Mouse (Mus musculus): ENCODE results near the gene Dennd2a. TPM values are rescaled to one million over a fixed set of nuclear protein-coding genes. Genes with fewer than 3 reads are reported as not detected.

Dennd2a gene
- polyA plus RNA-seq, 1 experiment from 2014 or later: 34.9 TPM

- no peak overlapping the region for H3K9ac ChIP-seq (replicated peaks)
- H3K4me3 ChIP-seq (replicated peaks): no peak overlapping the region
- H3K27me3 ChIP-seq: no peaks in the 10 kb centered on the region
- H3K36me3 ChIP-seq: peaks cover 80% of the 10 kb centered on the region
- no peaks in the 10 kb centered on the region for H3K9me3 ChIP-seq
- 83% methylated on average over 2 of the region's 2 CpGs for WGBS
- H3K27ac ChIP-seq: no peak overlapping the region
- no peaks in the 10 kb centered on the region for H3K4me1 ChIP-seq (replicated peaks)
- no peak overlapping the region for H3K4me2 ChIP-seq
- no peak for ATAC-seq (ENCODE audit: insufficient number of reproducible peaks, insufficient read depth, low FRiP score, low TSS enrichment, low read depth)
These were observed 22.9 kb upstream of the Dennd2a start for GRCm38 (mm10) chr6:39580558-39580957.

DNA sequence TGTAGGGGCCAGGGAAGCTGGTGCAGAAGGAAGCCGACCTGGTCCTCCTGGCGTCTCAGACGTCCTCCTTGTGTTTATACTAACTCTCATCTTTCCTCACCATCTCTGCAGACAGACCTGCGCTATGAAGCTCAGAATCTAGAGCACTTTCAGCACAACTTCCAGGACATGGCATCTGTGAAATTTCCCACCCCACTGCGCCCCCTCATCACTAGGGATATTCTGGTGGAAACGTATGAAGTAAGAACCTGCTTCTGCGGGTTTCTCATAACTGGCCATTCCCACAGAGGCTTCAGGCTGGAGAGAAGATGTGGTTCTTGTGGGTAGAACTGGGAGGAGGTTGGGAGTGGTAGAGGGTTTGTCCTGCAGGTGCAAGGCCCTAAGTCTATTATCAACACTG, 21.9 kb upstream of the Dennd2a start:
- Histone ChIP-seq H3K27me3 (no peaks in the 10 kb centered on the region), H3K4me1 (replicated peaks) (peaks cover 5% of the 10 kb centered on the region), H3K4me3 (replicated peaks) (no peak overlapping the region), H3K9me3 (no peaks in the 10 kb centered on the region), H3K27ac (no peak overlapping the region), H3K36me3 (peaks cover 73% of the 10 kb centered on the region), H3K9ac (replicated peaks) (no peak overlapping the region), H3K4me2 (no peak overlapping the region)
- no peak for ATAC-seq (ENCODE audit: insufficient number of reproducible peaks, insufficient read depth, low FRiP score, low TSS enrichment, low read depth)
- WGBS: 89% methylated on average over 7 of the region's 7 CpGs

GRCm38 (mm10) chr6:39574951-39575350, 17.3 kb upstream of the Dennd2a start:
- H3K27me3 ChIP-seq: no peaks in the 10 kb centered on the region
- ATAC-seq (ENCODE audit: insufficient number of reproducible peaks, insufficient read depth, low FRiP score, low TSS enrichment, low read depth): no peak
- peak overlapping the region; percentile 84 for H3K4me2 ChIP-seq
- H3K4me3 ChIP-seq (replicated peaks): peak overlapping the region; percentile 87
- no peak overlapping the region for H3K27ac ChIP-seq
- WGBS: 68% methylated on average over 7 of the region's 7 CpGs
- H3K9me3 ChIP-seq: no peaks in the 10 kb centered on the region
- 0 out of 2 replicates have a peak overlapping the region, but pooled peaks have one; percentile 86 for H3K9ac ChIP-seq (replicated peaks)
- peaks cover 12% of the 10 kb centered on the region for H3K4me1 ChIP-seq (replicated peaks)
- peaks cover 30% of the 10 kb centered on the region for H3K36me3 ChIP-seq

GRCm38 (mm10) chr6:39574555-39574869, 16.8 kb upstream of the Dennd2a start:
- peaks cover 27% of the 10 kb centered on the region for H3K36me3 ChIP-seq
- H3K4me2 ChIP-seq: peak overlapping the region; percentile 84
- ATAC-seq (ENCODE audit: insufficient number of reproducible peaks, insufficient read depth, low FRiP score, low TSS enrichment, low read depth): peak; percentile 35; the same call in 1 of the 2 replicates
- H3K9me3 ChIP-seq: no peaks in the 10 kb centered on the region
- H3K4me3 ChIP-seq (replicated peaks): peak overlapping the region; percentile 87
- 23% methylated on average over 10 of the region's 10 CpGs for WGBS
- peak overlapping the region; percentile 86 for H3K9ac ChIP-seq (replicated peaks)
- peaks cover 12% of the 10 kb centered on the region for H3K4me1 ChIP-seq (replicated peaks)
- peak overlapping the region; percentile 91; the same call in 1 of the 2 replicates for H3K27ac ChIP-seq
- H3K27me3 ChIP-seq: no peaks in the 10 kb centered on the region

- Histone ChIP-seq H3K9me3 (no peaks in the 10 kb centered on the region), H3K36me3 (peaks cover 22% of the 10 kb centered on the region), H3K4me2 (peak within 1 kb of the TSS; percentile 84), H3K4me1 (replicated peaks) (peaks cover 12% of the 10 kb centered on the region), H3K27me3 (no peaks in the 10 kb centered on the region), H3K9ac (replicated peaks) (peak within 1 kb of the TSS; percentile 86), H3K27ac (peak within 1 kb of the TSS; percentile 91), H3K4me3 (replicated peaks) (peak within 1 kb of the TSS; percentile 87)
- peak; percentile 87 for ATAC-seq (ENCODE audit: insufficient number of reproducible peaks, insufficient read depth, low FRiP score, low TSS enrichment, low read depth)
- WGBS: under 1% methylated on average over 49 of the region's 49 CpGs
These were observed 16.3 kb upstream of the Dennd2a start, which contains the start of gene Adck2 for GRCm38 (mm10) chr6:39573791-39574554. Gene Adck2, plus strand, starts transcription at chr6:39573873.

GRCm38 (mm10) chr6:39570426-39570825, 12.8 kb upstream of the Dennd2a start:
- H3K9ac ChIP-seq (replicated peaks): no peak overlapping the region
- no peaks in the 10 kb centered on the region for H3K36me3 ChIP-seq
- no peak overlapping the region for H3K4me3 ChIP-seq (replicated peaks)
- ATAC-seq (ENCODE audit: insufficient number of reproducible peaks, insufficient read depth, low FRiP score, low TSS enrichment, low read depth): no peak
- no peak overlapping the region for H3K4me2 ChIP-seq
- H3K4me1 ChIP-seq (replicated peaks): peaks cover 12% of the 10 kb centered on the region
- 55% methylated on average over 3 of the region's 3 CpGs for WGBS
- no peaks in the 10 kb centered on the region for H3K9me3 ChIP-seq
- no peaks in the 10 kb centered on the region for H3K27me3 ChIP-seq
- no peak overlapping the region for H3K27ac ChIP-seq

DNA sequence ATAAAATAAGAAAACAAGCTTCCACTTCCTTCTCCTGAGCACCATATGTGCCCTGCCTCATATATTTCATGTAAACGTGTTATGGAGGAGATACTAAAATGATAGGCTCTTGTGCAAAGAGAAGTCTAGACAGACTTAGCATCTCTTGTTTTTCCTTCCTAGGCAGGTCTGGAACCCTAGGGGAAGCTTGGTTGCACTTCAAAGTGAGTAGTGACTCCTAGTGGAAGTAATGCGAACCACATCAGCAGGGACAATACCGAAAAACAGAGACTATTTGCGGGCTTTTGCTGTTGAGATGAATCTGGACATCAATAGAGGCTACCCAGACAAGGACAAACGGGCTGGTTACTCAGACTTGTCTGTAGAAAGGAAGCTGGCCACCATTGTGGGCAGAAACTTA, 9.9 kb upstream of the Dennd2a start:
- WGBS: 19% methylated on average over 5 of the region's 5 CpGs
- no peaks in the 10 kb centered on the region for H3K4me1 ChIP-seq (replicated peaks)
- no peak overlapping the region for H3K9ac ChIP-seq (replicated peaks)
- H3K36me3 ChIP-seq: no peaks in the 10 kb centered on the region
- no peaks in the 10 kb centered on the region for H3K27me3 ChIP-seq
- H3K4me3 ChIP-seq (replicated peaks): no peak overlapping the region
- H3K4me2 ChIP-seq: no peak overlapping the region
- no peak for ATAC-seq (ENCODE audit: insufficient number of reproducible peaks, insufficient read depth, low FRiP score, low TSS enrichment, low read depth)
- H3K9me3 ChIP-seq: no peaks in the 10 kb centered on the region
- H3K27ac ChIP-seq: no peak overlapping the region

GRCm38 (mm10) chr6:39562166-39563015, 4.7 kb upstream of the Dennd2a start:
- Histone ChIP-seq H3K9me3 (no peaks in the 10 kb centered on the region), H3K9ac (replicated peaks) (no peak overlapping the region), H3K27me3 (no peaks in the 10 kb centered on the region), H3K4me1 (replicated peaks) (peaks cover 19% of the 10 kb centered on the region), H3K27ac (no peak overlapping the region), H3K4me3 (replicated peaks) (no peak overlapping the region), H3K4me2 (0 out of 2 replicates have a peak overlapping the region, but pooled peaks have one; percentile 9), H3K36me3 (no peaks in the 10 kb centered on the region)
- no peak for ATAC-seq (ENCODE audit: insufficient number of reproducible peaks, insufficient read depth, low FRiP score, low TSS enrichment, low read depth)
- 26% methylated on average over 23 of the region's 23 CpGs for WGBS

DNA sequence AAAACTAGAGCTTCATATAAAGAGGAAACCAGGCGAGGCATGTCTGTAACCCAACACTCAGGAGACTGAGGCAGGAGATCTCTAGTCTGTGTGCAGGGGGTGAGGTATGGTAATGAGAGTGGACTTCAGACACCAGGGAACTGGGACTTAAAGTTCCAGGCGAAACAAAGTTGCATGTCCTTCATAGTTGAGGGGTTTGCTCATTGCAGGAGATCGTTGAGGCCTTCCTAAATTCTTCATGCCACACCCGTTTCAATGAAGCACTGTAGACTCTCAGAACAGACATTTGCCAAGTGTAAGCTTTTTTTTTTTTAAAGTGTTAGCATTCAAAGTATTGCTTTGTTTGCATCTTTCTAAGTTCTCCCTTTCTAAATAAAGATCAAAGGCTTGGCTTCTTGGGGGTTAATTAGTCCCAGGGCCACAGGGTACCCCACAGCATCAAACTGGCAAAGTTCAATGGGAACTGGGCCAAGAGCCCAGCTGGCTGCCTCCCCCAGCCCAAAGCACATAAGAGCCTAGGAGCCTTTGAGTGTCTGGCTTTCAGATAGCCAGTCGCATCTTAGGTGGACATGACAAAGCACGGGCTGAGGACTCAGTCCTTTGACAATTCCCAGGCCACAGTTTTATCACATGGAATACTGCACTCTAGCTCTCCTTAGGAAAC, 1.7 kb upstream of the Dennd2a start:
- Histone ChIP-seq H3K27ac (0 out of 2 replicates have a peak overlapping the region, but pooled peaks have one; percentile 41), H3K27me3 (no peaks in the 10 kb centered on the region), H3K4me2 (no peak overlapping the region), H3K9ac (replicated peaks) (no peak overlapping the region), H3K4me1 (replicated peaks) (peaks cover 35% of the 10 kb centered on the region), H3K9me3 (no peaks in the 10 kb centered on the region), H3K36me3 (peaks cover 5% of the 10 kb centered on the region; the same call in 1 of the 2 replicates), H3K4me3 (replicated peaks) (no peak overlapping the region)
- ATAC-seq (ENCODE audit: insufficient number of reproducible peaks, insufficient read depth, low FRiP score, low TSS enrichment, low read depth): no peak
- 36% methylated on average over 6 of the region's 6 CpGs for WGBS

DNA sequence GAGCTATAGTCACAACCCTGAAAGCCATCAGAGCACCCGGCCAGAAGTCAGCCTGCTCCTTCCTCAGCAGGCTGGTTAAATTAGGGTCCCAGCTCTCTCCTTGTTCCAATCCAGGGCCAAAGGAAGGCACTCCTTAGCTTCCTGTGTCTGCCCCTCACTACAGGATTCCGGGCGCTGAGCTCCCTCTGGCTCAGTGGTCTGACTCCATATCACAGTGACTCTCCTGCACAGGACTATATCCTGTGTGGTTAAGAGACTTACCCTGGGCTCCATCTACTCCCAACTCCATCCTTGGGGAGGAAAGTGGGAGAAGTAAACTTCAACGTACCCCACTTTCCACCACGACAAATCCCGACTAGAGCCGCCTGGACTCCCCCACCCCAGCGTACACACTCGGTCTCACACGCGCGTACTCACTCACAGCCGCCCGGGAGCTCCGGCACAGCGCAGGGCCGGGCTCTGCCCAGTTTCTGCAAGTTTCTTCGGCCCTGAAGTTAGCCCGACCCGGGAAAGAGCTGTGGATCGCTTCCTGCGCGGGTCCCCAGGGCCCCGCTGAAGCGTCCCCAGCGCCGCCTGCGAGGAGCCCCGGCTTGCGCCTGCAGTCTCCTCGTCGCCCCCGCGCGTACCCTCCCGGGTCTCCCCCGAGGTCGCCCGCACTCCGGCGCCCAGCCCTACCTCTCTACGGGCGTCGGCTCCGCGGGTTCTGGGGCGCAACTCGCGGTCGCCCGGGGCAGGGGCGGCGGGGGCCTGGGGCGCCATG, 587 bp downstream of the Dennd2a start:
- peak overlapping the region; percentile 78 for H3K4me2 ChIP-seq
- H3K4me1 ChIP-seq (replicated peaks): peaks cover 38% of the 10 kb centered on the region
- peak; percentile 54 for ATAC-seq (ENCODE audit: insufficient number of reproducible peaks, insufficient read depth, low FRiP score, low TSS enrichment, low read depth)
- peak overlapping the region; percentile 97 for H3K27ac ChIP-seq
- peaks cover 13% of the 10 kb centered on the region for H3K36me3 ChIP-seq
- no peaks in the 10 kb centered on the region for H3K9me3 ChIP-seq
- H3K9ac ChIP-seq (replicated peaks): peak overlapping the region; percentile 94
- no peaks in the 10 kb centered on the region for H3K27me3 ChIP-seq
- under 1% methylated on average over 46 of the region's 54 CpGs for WGBS
- H3K4me3 ChIP-seq (replicated peaks): peak overlapping the region; percentile 93

Data from limb, embryonic 12.5 days (tissue).